Mouse (Mus musculus): ENCODE measurements at regions not wholly inside any gene's neighbourhood (a gene's known extent, or its start where the extent isn't known, plus 50 kb on each side); places are given as distances from the start of the nearest gene placed in this dataset.

GRCm38 (mm10) chr12:118432703-118433102 lies 131.5 kb upstream of the Sp4 start:
- TF ChIP-seq MAX (IDR thresholded peaks at IDR 0.05) (no peak), CTCF (IDR thresholded peaks at IDR 0.05; ENCODE audit: control insufficient read depth, insufficient read depth, insufficient read length) (no peak), USF1 (IDR thresholded peaks at IDR 0.05; ENCODE audit: low read depth) (no peak)
